Mouse (Mus musculus) brown adipose tissue, adult 24 weeks (tissue): ENCODE results near the gene Nup93. TPM values are rescaled to one million over a fixed set of nuclear protein-coding genes. Genes with fewer than 3 reads are reported as not detected.
"Not testable (repeated sequence)": the region's sequence is repeated elsewhere in the genome, so short reads cannot be mapped to it uniquely, and the experiment has no call there.

ENCODE experiments used
- H3K27ac ChIP-seq: fragments of 200-500 bp; replicated peaks from 2 replicates; pipeline ENCODE4 v1.5.1; 2012; ENCODE audit warnings: low read depth, mild to moderate bottlenecking, low read length
- H3K4me1 ChIP-seq: fragments of 200-500 bp; 2 replicates; pipeline ENCODE4 v1.6.1; 2012; ENCODE audit warnings: low read length, mixed read lengths; ENCODE audit not compliant: control insufficient read depth, insufficient read depth, insufficient read length
- H3K4me3 ChIP-seq: fragments of 200-500 bp; 2 replicates; pipeline ENCODE4 v1.5.1; 2012; ENCODE audit warnings: low read depth, mild to moderate bottlenecking, low read length, moderate library complexity; ENCODE audit not compliant: insufficient read depth
- polyA plus RNA-seq: library from polyadenylated mRNA; stranded (reverse); fragments of >200 nt; gene quantifications from 2 replicates; pipeline ENCODE4 v1.2.4, GENCODE M21; 2012; ENCODE audit not compliant: missing spikeins, insufficient read depth, insufficient read length

The Nup93 gene
- polyA plus RNA-seq, result 5.0 and 6.4 TPM in 2 replicates

DNA sequence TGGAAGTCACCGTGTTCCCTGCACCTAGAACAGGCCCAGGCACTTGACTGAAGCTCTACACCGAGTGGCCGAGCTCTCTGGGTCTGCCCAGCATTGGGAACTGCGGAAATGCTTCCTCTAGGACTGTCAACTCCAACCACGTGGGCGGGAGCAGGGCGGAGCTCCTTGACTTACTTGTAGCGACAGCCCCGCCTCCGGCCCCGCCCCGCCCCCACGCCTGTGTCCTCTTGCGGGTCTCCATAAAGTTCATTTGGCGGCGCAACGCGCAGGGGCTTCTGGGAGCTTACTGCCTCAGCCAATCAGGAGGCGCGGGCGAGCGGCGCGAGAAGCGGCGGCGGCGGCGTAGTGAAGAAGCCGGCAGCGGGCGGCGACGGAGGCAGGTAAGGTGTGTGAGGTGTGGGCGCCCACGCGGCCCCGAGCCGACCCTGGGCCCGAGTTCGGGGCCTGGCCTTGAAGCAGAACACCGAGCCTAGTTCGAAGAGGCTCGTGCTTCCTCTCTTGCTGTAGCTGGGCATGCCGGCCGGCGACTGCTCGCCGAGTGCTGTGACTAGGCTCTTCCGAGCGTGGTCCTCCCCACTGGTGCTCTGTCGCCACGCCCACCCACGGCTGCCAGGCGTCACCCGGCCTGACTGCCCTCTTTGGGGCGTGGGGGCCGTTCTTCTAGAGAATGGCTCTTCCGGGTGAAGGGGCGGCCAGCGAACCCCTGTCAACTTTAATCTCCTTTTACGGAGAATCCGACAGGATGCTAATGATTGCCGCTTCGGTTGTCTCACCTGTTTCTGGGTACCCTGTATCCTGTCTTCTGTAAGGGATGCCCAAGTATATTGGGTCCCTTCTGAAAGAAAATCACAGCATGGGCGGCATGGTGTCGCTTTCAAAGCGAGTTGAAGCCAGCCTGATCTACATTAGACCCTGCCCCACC is at the start of gene Nup93:
Gene Nup93 (plus strand): TSS at position 313 of the 922 bp plus-strand sequence.
- H3K4me3 ChIP-seq, result peak within 1 kb of the TSS; percentile 81
- H3K4me1 ChIP-seq, result no peaks in the 10 kb centered on the region
- H3K27ac ChIP-seq, result peak within 1 kb of the TSS; percentile 82

DNA sequence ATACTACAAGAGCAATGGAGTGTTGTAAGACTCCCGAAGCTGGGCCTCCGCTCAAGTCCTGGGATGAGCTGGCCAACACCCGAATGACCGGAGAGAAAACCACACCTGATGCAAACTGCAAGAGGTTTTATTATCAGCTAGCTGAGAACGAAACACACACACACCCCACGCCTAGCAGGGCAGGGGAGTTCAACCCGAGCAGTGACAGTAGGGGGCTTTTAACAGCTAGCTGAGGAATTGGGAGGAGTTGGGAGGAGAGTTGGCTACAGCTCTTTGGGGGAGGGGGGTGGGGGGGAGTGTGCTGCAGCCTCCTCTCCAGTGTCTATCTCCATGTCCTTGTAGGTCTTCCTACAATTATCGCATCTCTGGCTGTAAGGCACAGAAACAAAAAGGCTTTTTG is 48.6 kb upstream of the Nup93 start:
- H3K4me1 ChIP-seq, H3K4me3 ChIP-seq, H3K27ac ChIP-seq: not testable (repeated sequence)

- no peak overlapping the region for H3K4me3 ChIP-seq
Measured at GRCm38 (mm10) chr8:94167244-94167643, 47.1 kb upstream of the Nup93 start.

GRCm38 (mm10) chr8:94169547-94169946 is 44.8 kb upstream of the Nup93 start:
- Histone ChIP-seq H3K27ac (no peak overlapping the region), H3K4me1 (peaks cover 3% of the 10 kb centered on the region; the same call in 1 of the 2 replicates), H3K4me3 (no peak overlapping the region)

More at GRCm38 (mm10) chr8:94167244-94167643, 47.1 kb upstream of the Nup93 start:
- Histone ChIP-seq H3K4me1 (peaks cover 3% of the 10 kb centered on the region; the same call in 1 of the 2 replicates), H3K27ac (no peak overlapping the region)

DNA sequence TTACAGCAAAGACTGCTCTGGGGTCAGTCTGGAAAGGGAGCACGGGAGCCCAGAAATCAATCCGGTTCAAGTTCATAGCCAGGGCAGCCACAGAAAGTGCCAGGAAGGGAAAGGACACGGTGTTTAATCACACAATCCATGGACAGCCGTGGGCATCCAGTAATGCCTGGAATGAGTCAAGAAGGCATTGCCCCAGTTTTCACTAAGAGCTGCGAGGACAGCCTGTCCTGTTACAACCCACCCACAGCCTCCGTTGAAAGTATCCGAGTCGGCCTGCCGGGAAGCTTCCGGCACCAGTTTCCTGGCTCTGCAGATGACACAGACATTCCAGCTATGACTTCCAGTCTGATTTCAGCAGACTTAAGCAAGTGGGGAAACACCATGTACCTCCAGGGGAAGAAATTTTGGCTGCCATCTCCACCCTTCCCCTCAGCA is 43.0 kb upstream of the Nup93 start:
- peak overlapping the region; percentile 48 for H3K4me3 ChIP-seq
- peak overlapping the region; percentile 16 for H3K27ac ChIP-seq
- H3K4me1 ChIP-seq, result peaks cover 3% of the 10 kb centered on the region; the same call in 1 of the 2 replicates

- peaks cover 3% of the 10 kb centered on the region; the same call in 1 of the 2 replicates for H3K4me1 ChIP-seq
- no peak within 1 kb of the TSS for H3K27ac ChIP-seq
- H3K4me3 ChIP-seq, result peak within 1 kb of the TSS; percentile 48
Measured at GRCm38 (mm10) chr8:94172075-94172808, 42.1 kb upstream of the Nup93 start, which contains the start of gene Mt2. TSS of gene Mt2 (plus strand) at chr8:94172664.

DNA sequence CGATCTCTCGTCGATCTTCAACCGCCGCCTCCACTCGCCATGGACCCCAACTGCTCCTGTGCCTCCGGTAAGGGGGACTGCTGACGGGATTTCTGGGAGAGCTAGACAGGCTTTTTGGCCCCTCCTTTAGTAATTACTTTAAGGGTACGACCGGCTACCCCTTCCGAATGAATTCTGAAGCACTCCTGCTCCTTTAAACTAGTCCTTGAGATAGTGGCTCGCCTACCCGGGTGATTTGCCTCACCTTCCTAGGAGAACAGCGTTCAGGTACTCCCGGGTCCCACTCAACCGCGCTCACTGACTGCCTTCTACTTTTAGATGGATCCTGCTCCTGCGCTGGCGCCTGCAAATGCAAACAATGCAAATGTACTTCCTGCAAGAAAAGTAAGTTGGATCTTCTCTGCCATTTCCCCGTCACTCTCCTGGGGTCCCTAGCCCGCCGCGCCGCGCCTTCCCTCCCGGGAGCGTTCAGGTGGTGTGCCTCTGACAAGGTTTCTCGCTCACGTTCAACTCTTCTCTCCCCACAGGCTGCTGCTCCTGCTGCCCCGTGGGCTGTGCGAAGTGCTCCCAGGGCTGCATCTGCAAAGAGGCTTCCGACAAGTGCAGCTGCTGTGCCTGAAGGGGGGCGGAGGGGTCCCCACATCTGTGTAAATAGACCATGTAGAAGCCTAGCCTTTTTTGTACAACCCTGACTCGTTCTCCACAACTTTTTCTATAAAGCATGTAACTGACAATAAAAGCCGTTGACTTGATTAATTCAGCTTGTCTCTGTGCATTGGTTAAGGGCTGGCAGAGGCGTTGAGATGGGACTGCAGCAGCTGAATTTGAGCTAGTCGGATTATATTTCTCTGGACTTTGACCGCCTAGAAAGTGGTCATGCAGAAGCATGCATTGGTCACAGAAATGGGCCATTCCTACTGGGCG is 41.3 kb upstream of the Nup93 start:
- peaks cover 3% of the 10 kb centered on the region; the same call in 1 of the 2 replicates for H3K4me1 ChIP-seq
- no peak overlapping the region for H3K27ac ChIP-seq
- peak overlapping the region; percentile 48 for H3K4me3 ChIP-seq

DNA sequence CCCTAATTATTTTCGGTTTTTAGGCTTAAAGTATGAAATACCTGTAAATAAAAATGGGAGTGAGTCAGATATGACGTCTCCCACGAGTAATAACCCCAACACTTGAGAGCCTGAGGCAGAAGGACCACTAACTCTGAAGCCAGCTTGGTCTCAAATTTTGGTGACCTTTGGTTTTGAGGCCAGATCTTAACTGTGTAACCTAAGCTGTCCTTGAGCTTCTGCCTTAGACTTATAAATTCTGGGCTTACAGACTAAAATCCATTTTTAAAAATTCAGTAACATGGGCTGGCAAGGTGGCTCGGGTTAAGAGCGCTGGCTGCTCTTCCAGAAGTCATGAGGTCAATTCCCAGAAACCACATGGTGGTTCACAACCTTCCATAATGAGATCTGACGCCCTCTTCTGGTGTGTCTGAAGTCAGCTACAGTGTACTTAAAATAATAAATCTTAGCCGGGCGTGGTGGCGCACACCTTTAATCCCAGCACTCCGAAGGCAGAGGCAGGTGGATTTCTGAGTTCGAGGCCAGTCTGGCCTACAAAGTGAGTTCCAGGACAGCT is 40.4 kb upstream of the Nup93 start:
- H3K27ac ChIP-seq, result no peak overlapping the region
- peaks cover 3% of the 10 kb centered on the region; the same call in 1 of the 2 replicates for H3K4me1 ChIP-seq
- no peak overlapping the region for H3K4me3 ChIP-seq

GRCm38 (mm10) chr8:94174619-94175213 is 39.6 kb upstream of the Nup93 start:
- Histone ChIP-seq H3K4me1 (peaks cover 3% of the 10 kb centered on the region; the same call in 1 of the 2 replicates), H3K4me3 (no peak overlapping the region), H3K27ac (no peak overlapping the region)

DNA sequence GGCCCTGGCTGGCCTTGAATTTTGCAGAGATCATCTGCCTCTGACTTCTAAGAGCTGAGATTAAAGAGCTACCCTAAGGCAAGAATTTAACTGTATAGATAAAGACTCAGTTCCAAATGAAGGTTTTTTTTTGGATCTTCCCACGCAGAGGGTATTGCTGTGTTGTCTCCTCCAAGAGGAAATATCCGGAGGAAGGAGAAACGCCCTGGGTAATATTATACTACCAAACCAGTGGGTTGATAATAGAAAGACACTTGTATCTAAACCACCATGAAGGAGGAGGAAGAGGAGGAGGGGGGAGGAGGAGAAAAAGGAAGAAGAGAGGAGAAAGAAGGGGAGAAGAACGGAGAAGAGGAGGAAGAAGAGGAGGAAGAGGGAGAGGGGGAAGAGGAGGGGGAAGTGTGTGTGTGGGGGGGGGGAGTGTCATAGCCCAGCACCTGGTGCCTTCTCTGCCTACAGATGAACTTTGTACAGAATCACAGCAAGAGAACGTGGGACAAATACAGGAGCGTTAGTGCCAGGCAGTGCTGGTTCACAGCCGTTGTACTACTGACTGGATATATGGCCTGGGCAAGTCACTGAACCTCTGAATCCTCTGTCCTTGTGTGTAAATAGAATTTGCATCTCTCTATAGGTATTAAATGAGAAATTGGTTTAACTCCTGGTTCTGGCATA is 36.5 kb upstream of the Nup93 start:
- H3K27ac ChIP-seq, result no peak overlapping the region
- peaks cover 5% of the 10 kb centered on the region; the same call in 1 of the 2 replicates for H3K4me1 ChIP-seq
- H3K4me3 ChIP-seq, result no peak overlapping the region

DNA sequence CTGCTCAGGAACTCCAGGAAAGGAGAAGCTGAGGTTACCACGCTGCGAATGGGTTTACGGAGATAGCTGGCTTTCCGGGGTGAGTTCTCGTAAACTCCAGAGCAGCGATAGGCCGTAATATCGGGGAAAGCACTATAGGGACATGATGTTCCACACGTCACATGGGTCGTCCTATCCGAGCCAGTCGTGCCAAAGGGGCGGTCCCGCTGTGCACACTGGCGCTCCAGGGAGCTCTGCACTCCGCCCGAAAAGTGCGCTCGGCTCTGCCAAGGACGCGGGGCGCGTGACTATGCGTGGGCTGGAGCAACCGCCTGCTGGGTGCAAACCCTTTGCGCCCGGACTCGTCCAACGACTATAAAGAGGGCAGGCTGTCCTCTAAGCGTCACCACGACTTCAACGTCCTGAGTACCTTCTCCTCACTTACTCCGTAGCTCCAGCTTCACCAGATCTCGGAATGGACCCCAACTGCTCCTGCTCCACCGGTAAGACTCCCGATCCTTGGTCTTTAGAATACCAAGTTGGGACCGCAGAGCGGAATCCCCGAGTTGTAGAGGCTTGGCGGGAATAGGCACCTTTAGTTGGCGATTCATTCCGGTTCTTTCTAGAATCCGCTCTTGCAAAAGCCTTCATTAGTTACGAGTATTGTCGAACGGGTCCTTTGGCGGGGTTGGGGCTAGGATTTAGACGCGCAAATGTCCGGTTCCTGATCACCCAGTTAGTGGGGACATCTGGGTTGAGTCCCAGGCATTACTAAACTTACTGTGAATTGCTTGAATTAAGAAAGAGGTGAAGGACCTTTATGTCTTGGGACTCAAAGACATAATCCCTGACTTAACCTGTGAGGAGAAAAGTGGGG is 35.3 kb upstream of the Nup93 start, which contains the start of gene Mt1:
Gene Mt1 (plus strand): TSS at position 226 of the 856 bp plus-strand sequence.
- H3K4me1 ChIP-seq, result peaks cover 5% of the 10 kb centered on the region; the same call in 1 of the 2 replicates
- H3K27ac ChIP-seq, result peak within 1 kb of the TSS; percentile 88
- H3K4me3 ChIP-seq, result peak within 1 kb of the TSS; percentile 72

DNA sequence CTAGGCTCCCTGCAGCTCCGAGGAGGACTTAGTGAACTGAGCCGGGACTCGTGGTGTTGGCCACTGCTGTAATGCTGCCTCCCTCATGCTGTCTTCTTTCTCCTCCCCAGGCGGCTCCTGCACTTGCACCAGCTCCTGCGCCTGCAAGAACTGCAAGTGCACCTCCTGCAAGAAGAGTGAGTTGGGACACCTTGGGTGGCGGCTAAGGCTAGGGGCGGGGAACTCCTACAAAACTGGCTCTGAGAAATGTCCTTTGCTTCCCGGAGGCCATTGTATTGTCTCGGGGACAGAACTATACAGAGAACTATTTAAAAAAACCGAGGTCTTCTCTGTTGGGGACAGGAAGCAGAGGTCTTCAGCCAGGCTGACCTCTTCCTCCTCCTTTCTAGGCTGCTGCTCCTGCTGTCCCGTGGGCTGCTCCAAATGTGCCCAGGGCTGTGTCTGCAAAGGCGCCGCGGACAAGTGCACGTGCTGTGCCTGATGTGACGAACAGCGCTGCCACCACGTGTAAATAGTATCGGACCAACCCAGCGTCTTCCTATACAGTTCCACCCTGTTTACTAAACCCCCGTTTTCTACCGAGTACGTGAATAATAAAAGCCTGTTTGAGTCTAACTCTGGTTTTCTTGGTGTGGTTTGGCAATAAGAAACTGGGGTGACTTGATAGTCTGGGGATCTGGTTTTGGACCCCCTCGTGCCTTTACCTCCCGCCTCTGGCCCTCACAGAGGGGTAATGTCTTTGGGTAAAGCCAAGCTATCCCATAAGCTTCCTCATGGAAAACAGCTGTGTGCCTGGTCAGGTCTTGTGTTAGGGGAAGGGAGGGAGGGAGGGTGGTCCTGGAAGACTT is 34.4 kb upstream of the Nup93 start:
- H3K4me1 ChIP-seq, result peaks cover 5% of the 10 kb centered on the region; the same call in 1 of the 2 replicates
- H3K27ac ChIP-seq, result peak overlapping the region; percentile 88
- H3K4me3 ChIP-seq, result peak overlapping the region; percentile 72
